Mouse (Mus musculus) spleen, embryonic (tissue): ENCODE measurements at regions not wholly inside any gene's neighbourhood (a gene's known extent, or its start where the extent isn't known, plus 50 kb on each side); places are given as distances from the start of the nearest gene placed in this dataset.

Source experiments
- CTCF ChIA-PET: fragments of 350-600 bp; sonication (Branson Sonifier 250); formaldehyde crosslinking; loops from one replicate; lab custom pipeline; 2022; lab: Charles Lee

GRCm38 (mm10) chr13:107880551-107880950, 163.7 kb upstream of the Smim15 start:
- CTCF ChIA-PET, result no interaction called here

GRCm38 (mm10) chr13:107879535-107879934, 164.7 kb upstream of the Smim15 start:
- CTCF ChIA-PET, result interaction anchor here (0.7 kb wide), 1 partner anchor 904 kb away, joined by 3 read pairs; no protein-coding TSS in a partner anchor

- CTCF ChIA-PET, result no interaction called here
Measured at GRCm38 (mm10) chr13:107878980-107879379, 165.3 kb upstream of the Smim15 start.

- CTCF ChIA-PET, result interaction anchor here (0.6 to 0.7 kb wide), 3 partner anchors 12 to 208 kb away, joined by 4 to 9 read pairs (median 7); no protein-coding TSS in a partner anchor
Measured at GRCm38 (mm10) chr13:107873244-107873667, 171.0 kb upstream of the Smim15 start.

- CTCF ChIA-PET, result no interaction called here
Measured at GRCm38 (mm10) chr13:107872574-107872973, 171.7 kb upstream of the Smim15 start.

- CTCF ChIA-PET, result no interaction called here
Measured at GRCm38 (mm10) chr13:107872137-107872536, 172.1 kb upstream of the Smim15 start.

- CTCF ChIA-PET, result no interaction called here
Measured at GRCm38 (mm10) chr13:107868906-107869305, 175.3 kb upstream of the Smim15 start.

GRCm38 (mm10) chr13:107866825-107867224, 177.4 kb upstream of the Smim15 start:
- CTCF ChIA-PET, result interaction anchor here (0.6 kb wide), 1 partner anchor 308 kb away, joined by 3 read pairs; no protein-coding TSS in a partner anchor

GRCm38 (mm10) chr13:107862793-107863654, 181.2 kb upstream of the Smim15 start:
- CTCF ChIA-PET, result interaction anchor here (0.7 kb wide), 1 partner anchor 15 kb away, joined by 4 read pairs; no protein-coding TSS in a partner anchor

GRCm38 (mm10) chr13:107861384-107862134, 182.7 kb upstream of the Smim15 start:
- CTCF ChIA-PET, result no interaction called here

- CTCF ChIA-PET, result interaction anchor here (0.7 kb wide), 1 partner anchor 8 kb away, joined by 3 read pairs; no protein-coding TSS in a partner anchor
Measured at GRCm38 (mm10) chr13:107857043-107857755, 187.0 kb upstream of the Smim15 start.

GRCm38 (mm10) chr13:107850907-107851560, 193.2 kb upstream of the Smim15 start:
- CTCF ChIA-PET, result interaction anchor here (0.7 kb wide), 1 partner anchor 25 kb away, joined by 3 read pairs; no protein-coding TSS in a partner anchor

- CTCF ChIA-PET, result interaction anchor here (0.8 kb wide), 1 partner anchor 9 kb away, joined by 3 read pairs; no protein-coding TSS in a partner anchor
Measured at GRCm38 (mm10) chr13:107848871-107849270, 195.4 kb upstream of the Smim15 start.

- CTCF ChIA-PET, result interaction anchor here (0.6 kb wide), 1 partner anchor 15 kb away, joined by 4 read pairs; no protein-coding TSS in a partner anchor
Measured at GRCm38 (mm10) chr13:107847179-107848012, 196.8 kb upstream of the Smim15 start.

- CTCF ChIA-PET, result interaction anchor here (0.6 kb wide), 2 partner anchors 196 to 310 kb away, joined by 4 read pairs; no protein-coding TSS in a partner anchor
Measured at GRCm38 (mm10) chr13:107846621-107847178, 197.5 kb upstream of the Smim15 start.

- CTCF ChIA-PET, result no interaction called here
Measured at GRCm38 (mm10) chr13:107845838-107846237, 198.4 kb upstream of the Smim15 start.

- CTCF ChIA-PET, result interaction anchor here (0.5 kb wide), 1 partner anchor 100 kb away, joined by 5 read pairs; no protein-coding TSS in a partner anchor
Measured at GRCm38 (mm10) chr13:107844085-107844484, 200.2 kb upstream of the Smim15 start.

GRCm38 (mm10) chr13:107838126-107838715, 206.0 kb upstream of the Smim15 start:
- CTCF ChIA-PET, result no interaction called here
